Mouse (Mus musculus): ENCODE results near the gene Ppp1ca. TPM values are rescaled to one million over a fixed set of nuclear protein-coding genes. Genes with fewer than 3 reads are reported as not detected.
A peak's percentile ranks its signal among the peaks of the same experiment; 100 is the strongest.

Gene Ppp1ca
- polyA plus RNA-seq, 1 experiment from 2014 or later = 425 TPM

DNA sequence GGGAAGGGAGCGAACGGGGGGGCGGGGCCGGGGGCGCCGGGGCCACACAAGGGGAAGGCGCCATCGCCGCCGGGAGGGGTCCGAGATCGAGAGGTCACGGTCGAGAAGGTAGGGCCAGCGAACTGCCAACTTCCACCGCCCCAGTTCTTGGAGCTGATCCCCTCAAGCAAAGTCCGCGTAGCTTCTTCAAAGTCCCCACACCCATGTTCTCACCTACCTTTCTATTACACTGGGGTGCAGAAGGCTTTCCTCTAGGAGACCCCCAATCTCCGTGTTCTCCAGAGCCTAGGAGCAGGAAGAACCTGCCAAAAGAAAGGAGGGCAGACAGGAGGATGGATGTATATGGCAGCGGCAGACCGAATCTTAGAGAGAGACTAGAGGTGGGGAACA, 23.6 kb downstream of the Ppp1ca start:
- Histone ChIP-seq H3K36me3 (replicated peaks) (no peaks in the 10 kb centered on the region), H3K27me3 (peaks cover 100% of the 10 kb centered on the region), H3K9ac (peak overlapping the region; percentile 49; the same call in 1 of the 2 replicates), H3K27ac (replicated peaks) (no peak overlapping the region), H3K4me2 (peak overlapping the region; percentile 75), H3K9me3 (replicated peaks) (no peaks in the 10 kb centered on the region), H3K4me3 (replicated peaks) (peak overlapping the region; percentile 57), H3K4me1 (replicated peaks) (peaks cover 41% of the 10 kb centered on the region)
- 1% methylated on average over 20 of the region's 21 CpGs for WGBS (ENCODE audit: insufficient replicate concordance)
- ATAC-seq (ENCODE audit: insufficient read depth) = no peak

DNA sequence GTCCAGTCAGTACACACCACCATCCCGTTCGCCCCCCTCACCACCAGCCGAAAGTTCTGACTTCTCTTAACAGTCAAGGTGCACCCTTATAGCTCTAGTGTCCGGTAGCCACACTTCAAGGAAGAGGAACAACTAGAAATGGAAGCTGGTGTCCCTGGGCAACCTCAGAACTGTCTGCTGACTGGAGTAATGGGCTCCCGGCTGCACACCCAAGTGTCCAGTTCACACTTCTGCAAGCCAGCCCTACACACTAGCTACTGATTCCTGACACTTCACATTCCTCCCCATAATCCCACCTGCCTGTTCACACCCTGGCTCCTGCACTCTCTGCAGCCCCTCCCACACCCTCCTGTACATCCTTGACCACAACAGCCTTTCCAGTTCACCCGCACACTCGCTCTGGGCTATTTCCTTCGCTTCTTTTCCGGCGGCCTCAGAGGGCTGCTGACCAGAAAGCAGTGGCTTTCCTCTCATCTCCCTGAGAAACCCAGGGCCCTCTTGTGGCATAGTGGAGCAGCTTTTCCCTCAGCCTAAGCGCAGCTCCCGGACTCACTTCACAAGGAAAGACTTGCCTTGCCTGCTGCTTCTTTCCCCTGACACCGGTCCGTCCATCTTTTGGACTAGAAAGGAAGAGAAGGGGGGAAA, 24.3 kb downstream of the Ppp1ca start:
- H3K9me3 ChIP-seq (replicated peaks) = no peaks in the 10 kb centered on the region
- ATAC-seq (ENCODE audit: insufficient read depth) = no peak
- no peak overlapping the region for H3K4me3 ChIP-seq (replicated peaks)
- H3K27ac ChIP-seq (replicated peaks) = no peak overlapping the region
- H3K27me3 ChIP-seq = peaks cover 100% of the 10 kb centered on the region
- H3K9ac ChIP-seq = no peak overlapping the region
- H3K4me1 ChIP-seq (replicated peaks) = peaks cover 48% of the 10 kb centered on the region
- H3K4me2 ChIP-seq = peak overlapping the region; percentile 1; the same call in 1 of the 2 replicates
- WGBS (ENCODE audit: insufficient replicate concordance) = 16% methylated on average over 14 of the region's 14 CpGs
- no peaks in the 10 kb centered on the region for H3K36me3 ChIP-seq (replicated peaks)

DNA sequence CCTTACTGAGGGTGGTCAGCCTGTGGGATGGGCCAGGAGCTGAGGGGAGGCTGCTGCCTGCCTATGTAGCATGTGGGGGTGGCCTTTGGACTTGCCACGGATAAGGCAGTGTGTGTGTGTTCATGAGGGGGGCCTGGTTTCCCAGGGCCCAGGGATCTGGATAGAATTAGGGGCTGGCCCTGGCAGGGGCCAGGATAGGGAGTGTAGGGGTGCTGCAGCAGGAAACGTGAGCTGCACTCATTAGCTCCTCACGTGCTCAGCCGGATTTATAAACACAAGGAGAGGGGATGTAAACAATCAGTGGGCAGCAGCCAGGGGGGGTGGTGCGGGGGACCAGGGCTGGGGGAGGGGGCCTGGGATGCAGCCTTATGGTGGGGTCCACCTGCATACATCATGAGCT, 25.3 kb downstream of the Ppp1ca start:
- no peak for ATAC-seq (ENCODE audit: insufficient read depth)
- Histone ChIP-seq H3K9ac (no peak overlapping the region), H3K4me2 (no peak overlapping the region), H3K27ac (replicated peaks) (no peak overlapping the region), H3K4me3 (replicated peaks) (no peak overlapping the region), H3K36me3 (replicated peaks) (no peaks in the 10 kb centered on the region), H3K9me3 (replicated peaks) (no peaks in the 10 kb centered on the region), H3K4me1 (replicated peaks) (peaks cover 58% of the 10 kb centered on the region), H3K27me3 (peaks cover 99% of the 10 kb centered on the region)
- WGBS (ENCODE audit: insufficient replicate concordance) = 46% methylated on average over 5 of the region's 5 CpGs

DNA sequence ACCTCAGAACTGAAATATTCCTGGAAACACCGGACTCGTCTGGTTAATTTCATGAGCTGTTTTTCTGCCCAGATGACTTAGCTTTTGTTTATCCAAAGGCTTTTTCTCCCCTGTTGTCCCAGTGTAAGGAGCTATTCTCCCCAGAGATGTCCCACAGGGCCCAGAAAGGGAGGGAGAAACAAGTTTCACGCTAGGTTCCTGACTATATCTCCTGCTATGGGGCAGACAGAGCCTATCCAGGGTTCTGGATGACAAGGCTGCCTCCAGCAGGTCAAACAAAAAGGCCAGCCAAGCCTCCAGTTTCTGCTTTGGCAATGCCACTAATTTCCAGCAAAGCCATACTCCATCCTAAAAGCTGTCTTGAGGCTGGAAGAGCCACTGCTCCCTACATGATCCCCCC, 26.0 kb downstream of the Ppp1ca start:
- no peaks in the 10 kb centered on the region for H3K36me3 ChIP-seq (replicated peaks)
- no peak overlapping the region for H3K9ac ChIP-seq
- no peak overlapping the region for H3K4me2 ChIP-seq
- peaks cover 64% of the 10 kb centered on the region for H3K4me1 ChIP-seq (replicated peaks)
- no peaks in the 10 kb centered on the region for H3K9me3 ChIP-seq (replicated peaks)
- WGBS (ENCODE audit: insufficient replicate concordance) = 54% methylated on average over 3 of the region's 3 CpGs
- ATAC-seq (ENCODE audit: insufficient read depth) = no peak
- no peak overlapping the region for H3K4me3 ChIP-seq (replicated peaks)
- peaks cover 99% of the 10 kb centered on the region for H3K27me3 ChIP-seq
- H3K27ac ChIP-seq (replicated peaks) = no peak overlapping the region

DNA sequence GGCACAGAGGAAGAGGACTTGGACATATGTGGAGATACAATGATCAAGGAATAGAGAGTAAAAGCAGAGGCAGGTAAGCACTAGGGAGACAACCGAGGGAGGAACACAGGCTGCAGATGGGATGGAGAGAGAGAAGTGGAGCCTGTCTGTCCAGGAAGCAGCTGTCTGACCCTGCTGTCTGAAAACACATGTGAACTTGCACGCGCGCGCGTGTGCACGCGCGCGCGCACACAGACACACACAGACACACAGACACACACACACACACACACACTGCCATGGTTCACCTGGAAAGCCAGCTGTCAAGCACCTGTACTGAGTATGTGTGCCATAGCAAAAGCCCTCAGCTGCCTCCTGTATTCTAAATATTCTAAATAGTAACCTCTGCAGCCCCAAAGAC, 26.4 kb downstream of the Ppp1ca start:
- ATAC-seq (ENCODE audit: insufficient read depth) = no peak
- peaks cover 61% of the 10 kb centered on the region for H3K4me1 ChIP-seq (replicated peaks)
- H3K27ac ChIP-seq (replicated peaks) = no peak overlapping the region
- H3K36me3 ChIP-seq (replicated peaks) = no peaks in the 10 kb centered on the region
- H3K4me3 ChIP-seq (replicated peaks) = no peak overlapping the region
- H3K4me2 ChIP-seq = no peak overlapping the region
- peaks cover 97% of the 10 kb centered on the region for H3K27me3 ChIP-seq
- no peak overlapping the region for H3K9ac ChIP-seq
- no peaks in the 10 kb centered on the region for H3K9me3 ChIP-seq (replicated peaks)
- WGBS (ENCODE audit: insufficient replicate concordance) = 77% methylated on average over 11 of the region's 11 CpGs

DNA sequence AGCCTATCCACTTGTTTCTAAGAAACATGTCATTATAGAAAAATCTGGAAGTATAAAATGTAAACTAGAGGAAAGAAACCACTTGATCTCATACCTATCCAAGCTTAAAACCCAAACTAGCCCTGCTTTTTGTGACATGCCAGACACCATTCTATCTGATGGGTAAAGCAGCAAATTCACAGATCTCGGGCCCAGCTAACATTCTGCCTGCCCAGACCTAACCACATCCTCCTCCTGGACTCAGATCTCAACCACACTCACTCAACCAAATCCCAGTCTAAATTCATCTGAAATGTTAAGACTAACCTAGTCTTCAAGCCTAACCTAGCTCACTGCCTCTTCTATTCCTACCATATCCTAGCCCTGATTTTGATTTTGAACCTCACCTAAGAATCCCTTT, 26.9 kb downstream of the Ppp1ca start:
- Histone ChIP-seq H3K27ac (replicated peaks) (no peak overlapping the region), H3K4me2 (no peak overlapping the region), H3K4me1 (replicated peaks) (peaks cover 56% of the 10 kb centered on the region), H3K4me3 (replicated peaks) (no peak overlapping the region), H3K9ac (no peak overlapping the region), H3K9me3 (replicated peaks) (no peaks in the 10 kb centered on the region), H3K36me3 (replicated peaks) (no peaks in the 10 kb centered on the region), H3K27me3 (peaks cover 95% of the 10 kb centered on the region)
- ATAC-seq (ENCODE audit: insufficient read depth) = no peak
- 22% methylated on average over 1 of the region's 1 CpGs for WGBS (ENCODE audit: insufficient replicate concordance)

DNA sequence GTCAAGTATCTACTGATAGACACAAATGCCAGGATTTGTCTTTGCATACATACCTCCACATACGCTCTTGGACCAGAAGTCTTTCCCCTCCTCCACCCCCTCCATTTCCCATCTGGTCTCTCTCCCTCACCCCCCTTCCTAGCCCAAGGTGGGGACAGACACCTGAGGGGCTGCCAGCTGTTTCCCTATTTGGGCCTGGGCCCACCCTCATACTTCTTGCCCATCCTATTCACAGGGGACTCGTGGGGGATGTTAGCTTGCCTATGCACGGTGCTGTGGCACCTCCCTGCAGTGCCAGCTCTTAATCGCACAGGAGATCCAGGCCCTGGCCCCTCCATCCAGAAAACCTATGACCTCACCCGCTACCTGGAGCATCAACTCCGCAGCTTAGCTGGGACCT, 28.1 kb downstream of the Ppp1ca start:
- 67% methylated on average over 6 of the region's 6 CpGs for WGBS (ENCODE audit: insufficient replicate concordance)
- peaks cover 89% of the 10 kb centered on the region for H3K27me3 ChIP-seq
- H3K4me1 ChIP-seq (replicated peaks) = peaks cover 44% of the 10 kb centered on the region
- no peaks in the 10 kb centered on the region for H3K36me3 ChIP-seq (replicated peaks)
- no peak overlapping the region for H3K9ac ChIP-seq
- no peak overlapping the region for H3K4me2 ChIP-seq
- H3K4me3 ChIP-seq (replicated peaks) = no peak overlapping the region
- no peak overlapping the region for H3K27ac ChIP-seq (replicated peaks)
- H3K9me3 ChIP-seq (replicated peaks) = no peaks in the 10 kb centered on the region
- no peak for ATAC-seq (ENCODE audit: insufficient read depth)

DNA sequence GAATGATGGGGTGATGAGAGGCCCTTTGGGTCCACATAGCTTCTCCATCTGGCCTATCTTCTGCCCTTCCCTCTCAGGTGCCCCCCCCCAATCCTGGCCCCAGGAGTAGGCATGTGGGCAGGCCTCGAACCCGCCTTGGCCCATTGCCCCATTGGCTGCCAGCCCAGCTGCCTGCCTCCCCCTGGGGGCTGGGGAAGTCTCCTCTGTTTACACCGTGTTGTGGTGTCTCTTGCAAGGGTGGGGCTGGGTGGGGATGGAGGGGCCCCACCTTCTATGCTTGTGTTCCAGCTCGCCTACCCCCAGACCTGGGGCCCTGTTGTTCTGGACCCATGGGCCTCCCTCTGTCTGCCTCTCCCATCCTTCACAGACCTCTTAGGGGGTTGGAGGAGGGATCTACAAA, 28.6 kb downstream of the Ppp1ca start:
- peaks cover 39% of the 10 kb centered on the region for H3K4me1 ChIP-seq (replicated peaks)
- 0 out of 2 replicates have a peak, but pooled peaks have one; percentile 9 for ATAC-seq (ENCODE audit: insufficient read depth)
- no peaks in the 10 kb centered on the region for H3K36me3 ChIP-seq (replicated peaks)
- no peak overlapping the region for H3K9ac ChIP-seq
- peaks cover 87% of the 10 kb centered on the region for H3K27me3 ChIP-seq
- H3K4me3 ChIP-seq (replicated peaks) = no peak overlapping the region
- no peaks in the 10 kb centered on the region for H3K9me3 ChIP-seq (replicated peaks)
- H3K27ac ChIP-seq (replicated peaks) = no peak overlapping the region
- 39% methylated on average over 4 of the region's 4 CpGs for WGBS (ENCODE audit: insufficient replicate concordance)
- no peak overlapping the region for H3K4me2 ChIP-seq

DNA sequence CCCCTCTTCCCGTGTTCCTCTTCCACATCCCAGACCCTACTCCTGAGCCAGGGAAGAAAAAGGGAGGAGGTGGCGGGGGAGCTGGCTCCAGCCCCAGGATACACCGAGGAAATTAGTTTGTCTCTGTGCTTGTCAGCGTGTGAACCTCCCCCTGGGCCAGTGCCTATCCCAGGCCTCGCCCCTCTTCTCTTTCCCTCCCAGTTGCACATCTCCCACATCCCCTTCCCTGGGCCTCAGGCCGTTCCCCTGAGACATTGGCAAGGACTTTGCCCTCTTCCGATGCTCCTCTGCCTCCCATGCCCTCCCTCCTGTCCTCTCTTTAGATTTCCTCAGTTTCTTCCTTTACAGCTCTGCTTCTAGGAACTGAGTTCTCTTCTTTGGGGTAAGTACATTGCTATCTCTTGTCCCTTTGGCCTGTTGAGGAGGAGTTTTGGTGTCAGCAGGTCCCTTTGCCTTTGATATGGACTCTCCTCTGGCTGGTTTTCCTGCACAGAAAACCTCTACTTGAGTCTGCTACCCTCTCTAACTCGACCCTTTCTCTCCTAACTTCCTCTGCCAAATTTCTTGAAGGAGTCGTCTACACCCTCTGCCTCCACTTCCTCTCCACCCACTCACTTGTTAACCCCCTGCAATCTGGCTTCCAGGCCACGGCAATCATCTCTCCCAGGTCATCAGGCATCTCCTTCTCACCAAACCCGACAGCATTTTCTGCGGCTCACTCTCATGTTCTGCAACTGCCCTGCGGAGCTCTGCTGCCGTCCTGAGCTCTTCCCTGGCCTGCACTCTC, 29.3 kb downstream of the Ppp1ca start:
- peaks cover 82% of the 10 kb centered on the region for H3K27me3 ChIP-seq
- H3K4me3 ChIP-seq (replicated peaks) = no peak overlapping the region
- no peaks in the 10 kb centered on the region for H3K36me3 ChIP-seq (replicated peaks)
- H3K4me1 ChIP-seq (replicated peaks) = peaks cover 35% of the 10 kb centered on the region
- H3K9me3 ChIP-seq (replicated peaks) = no peaks in the 10 kb centered on the region
- 26% methylated on average over 14 of the region's 14 CpGs for WGBS (ENCODE audit: insufficient replicate concordance)
- peak overlapping the region; percentile 33; the same call in 1 of the 2 replicates for H3K27ac ChIP-seq (replicated peaks)
- H3K9ac ChIP-seq = no peak overlapping the region
- H3K4me2 ChIP-seq = 0 out of 2 replicates have a peak overlapping the region, but pooled peaks have one; percentile 3
- ATAC-seq (ENCODE audit: insufficient read depth) = no peak

DNA sequence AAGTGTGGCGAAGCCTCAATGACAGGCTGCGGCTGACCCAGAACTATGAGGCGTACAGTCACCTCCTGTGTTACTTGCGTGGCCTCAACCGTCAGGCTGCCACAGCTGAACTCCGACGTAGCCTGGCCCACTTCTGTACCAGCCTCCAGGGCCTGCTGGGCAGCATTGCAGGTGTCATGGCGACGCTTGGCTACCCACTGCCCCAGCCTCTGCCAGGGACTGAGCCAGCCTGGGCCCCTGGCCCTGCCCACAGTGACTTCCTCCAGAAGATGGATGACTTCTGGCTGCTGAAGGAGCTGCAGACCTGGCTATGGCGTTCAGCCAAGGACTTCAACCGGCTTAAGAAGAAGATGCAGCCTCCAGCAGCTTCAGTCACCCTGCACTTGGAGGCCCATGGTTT, 30.3 kb downstream of the Ppp1ca start:
- Histone ChIP-seq H3K36me3 (replicated peaks) (no peaks in the 10 kb centered on the region), H3K9me3 (replicated peaks) (no peaks in the 10 kb centered on the region), H3K4me1 (replicated peaks) (peaks cover 32% of the 10 kb centered on the region), H3K4me2 (no peak overlapping the region), H3K9ac (no peak overlapping the region), H3K27me3 (peaks cover 79% of the 10 kb centered on the region), H3K4me3 (replicated peaks) (no peak overlapping the region), H3K27ac (replicated peaks) (no peak overlapping the region)
- 41% methylated on average over 11 of the region's 11 CpGs for WGBS (ENCODE audit: insufficient replicate concordance)
- ATAC-seq (ENCODE audit: insufficient read depth) = no peak

DNA sequence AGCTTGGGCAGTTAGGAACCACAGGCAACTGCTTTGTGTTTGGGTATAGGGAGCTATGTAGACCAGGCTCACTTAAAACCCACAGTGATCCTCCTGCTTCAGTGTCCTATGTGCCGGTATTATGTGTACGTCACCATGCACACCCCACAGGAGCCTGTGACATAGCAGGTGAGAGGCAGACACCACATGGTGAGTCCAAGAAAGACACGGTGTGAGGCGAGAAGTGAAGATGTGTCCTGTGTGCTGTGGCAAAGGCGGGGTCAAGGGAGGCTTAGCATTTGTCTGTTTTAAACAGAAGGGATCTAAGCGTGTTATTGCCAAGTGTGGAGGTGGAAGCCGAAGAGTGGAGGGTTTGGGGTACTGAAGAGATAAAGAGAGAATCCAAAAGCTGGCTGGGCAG, 34.9 kb downstream of the Ppp1ca start:
- no peak overlapping the region for H3K9ac ChIP-seq
- H3K27me3 ChIP-seq = peaks cover 54% of the 10 kb centered on the region
- 63% methylated on average over 7 of the region's 7 CpGs for WGBS (ENCODE audit: insufficient replicate concordance)
- no peaks in the 10 kb centered on the region for H3K9me3 ChIP-seq (replicated peaks)
- peaks cover 39% of the 10 kb centered on the region for H3K4me1 ChIP-seq (replicated peaks)
- H3K27ac ChIP-seq (replicated peaks) = no peak overlapping the region
- no peak for ATAC-seq (ENCODE audit: insufficient read depth)
- no peaks in the 10 kb centered on the region for H3K36me3 ChIP-seq (replicated peaks)
- no peak overlapping the region for H3K4me2 ChIP-seq
- no peak overlapping the region for H3K4me3 ChIP-seq (replicated peaks)

Data from liver, embryonic 15.5 days (tissue).